Mouse (Mus musculus): ENCODE measurements around the gene Nhp2. TPM values are rescaled to one million over a fixed set of nuclear protein-coding genes. Genes with fewer than 3 reads are reported as not detected.

The Nhp2 gene
- polyA plus RNA-seq (2012; rRNA removed) = 34.3 and 41.2 TPM in 2 replicates

- peaks cover 2% of the 10 kb centered on the region; the same call in 1 of the 2 replicates for H3K4me1 ChIP-seq (ENCODE audit: control insufficient read depth, insufficient read depth, insufficient read length)
- H3K27me3 ChIP-seq (ENCODE audit: control insufficient read depth, insufficient read depth, low read length) = no peaks in the 10 kb centered on the region
- DNase-seq (ENCODE audit: low read depth in 1 of 2, low spot score in 2 of 2) = peak; percentile 81 to 89
- H3K4me3 ChIP-seq (ENCODE audit: extremely low read depth, insufficient read depth, insufficient read length) = peak within 1 kb of the TSS; percentile 87
- under 1% methylated on average over 51 of the region's 51 CpGs for WGBS
- H3K27ac ChIP-seq (ENCODE audit: insufficient read depth, low read length) = peak within 1 kb of the TSS; percentile 50; the same call in 1 of the 2 replicates
- H3K36me3 ChIP-seq (ENCODE audit: control insufficient read depth, insufficient read depth, low read length) = peaks cover 20% of the 10 kb centered on the region
- no peak for TF ChIP-seq CTCF (IDR thresholded peaks at IDR 0.05; ENCODE audit: extremely low read depth, insufficient read depth, insufficient read length, insufficient replicate concordance)
- no peak for TF ChIP-seq POLR2A (IDR thresholded peaks at IDR 0.05; ENCODE audit: low read depth, low read length)
Observed at GRCm38 (mm10) chr11:51619409-51620060, at the start of gene Nhp2. Gene Nhp2 (plus strand): TSS chr11:51619735.

- 87% methylated on average over 4 of the region's 4 CpGs for WGBS
- peaks cover 16% of the 10 kb centered on the region; the same call in 1 of the 2 replicates for H3K4me1 ChIP-seq (ENCODE audit: control insufficient read depth, insufficient read depth, insufficient read length)
- H3K36me3 ChIP-seq (ENCODE audit: control insufficient read depth, insufficient read depth, low read length) = no peaks in the 10 kb centered on the region
- TF ChIP-seq CTCF (IDR thresholded peaks at IDR 0.05; ENCODE audit: extremely low read depth, insufficient read depth, insufficient read length, insufficient replicate concordance) (no peak), POLR2A (IDR thresholded peaks at IDR 0.05; ENCODE audit: low read depth, low read length) (no peak)
- DNase-seq (ENCODE audit: low read depth in 1 of 2, low spot score in 2 of 2) = no peak
- no peak overlapping the region for H3K4me3 ChIP-seq (ENCODE audit: extremely low read depth, insufficient read depth, insufficient read length)
- no peak overlapping the region for H3K27ac ChIP-seq (ENCODE audit: insufficient read depth, low read length)
- no peaks in the 10 kb centered on the region for H3K27me3 ChIP-seq (ENCODE audit: control insufficient read depth, insufficient read depth, low read length)
Observed at GRCm38 (mm10) chr11:51576454-51576853, 43.1 kb upstream of the Nhp2 start.

GRCm38 (mm10) chr11:51577587-51577986, 41.9 kb upstream of the Nhp2 start:
- peak overlapping the region; percentile 69 for H3K27ac ChIP-seq (ENCODE audit: insufficient read depth, low read length)
- peak; percentile 62 to 68 for DNase-seq (ENCODE audit: low read depth in 1 of 2, low spot score in 2 of 2)
- WGBS = 21% methylated on average over 7 of the region's 7 CpGs
- no peaks in the 10 kb centered on the region for H3K27me3 ChIP-seq (ENCODE audit: control insufficient read depth, insufficient read depth, low read length)
- TF ChIP-seq CTCF (IDR thresholded peaks at IDR 0.05; ENCODE audit: extremely low read depth, insufficient read depth, insufficient read length, insufficient replicate concordance) = no peak
- TF ChIP-seq POLR2A (IDR thresholded peaks at IDR 0.05; ENCODE audit: low read depth, low read length) = no peak
- peaks cover 16% of the 10 kb centered on the region; the same call in 1 of the 2 replicates for H3K4me1 ChIP-seq (ENCODE audit: control insufficient read depth, insufficient read depth, insufficient read length)
- H3K36me3 ChIP-seq (ENCODE audit: control insufficient read depth, insufficient read depth, low read length) = no peaks in the 10 kb centered on the region
- peak overlapping the region; percentile 41 for H3K4me3 ChIP-seq (ENCODE audit: extremely low read depth, insufficient read depth, insufficient read length)

GRCm38 (mm10) chr11:51579024-51579423, 40.5 kb upstream of the Nhp2 start:
- 66% methylated on average over 4 of the region's 4 CpGs for WGBS
- Histone ChIP-seq H3K4me1 (ENCODE audit: control insufficient read depth, insufficient read depth, insufficient read length) (peaks cover 16% of the 10 kb centered on the region; the same call in 1 of the 2 replicates), H3K27ac (ENCODE audit: insufficient read depth, low read length) (no peak overlapping the region), H3K36me3 (ENCODE audit: control insufficient read depth, insufficient read depth, low read length) (no peaks in the 10 kb centered on the region), H3K27me3 (ENCODE audit: control insufficient read depth, insufficient read depth, low read length) (no peaks in the 10 kb centered on the region), H3K4me3 (ENCODE audit: extremely low read depth, insufficient read depth, insufficient read length) (no peak overlapping the region)
- DNase-seq (ENCODE audit: low read depth in 1 of 2, low spot score in 2 of 2) = no peak
- no peak for TF ChIP-seq CTCF (IDR thresholded peaks at IDR 0.05; ENCODE audit: extremely low read depth, insufficient read depth, insufficient read length, insufficient replicate concordance)
- TF ChIP-seq POLR2A (IDR thresholded peaks at IDR 0.05; ENCODE audit: low read depth, low read length) = no peak

- peak; percentile 53 to 77 for DNase-seq (ENCODE audit: low read depth in 1 of 2, low spot score in 2 of 2)
- no peak overlapping the region for H3K27ac ChIP-seq (ENCODE audit: insufficient read depth, low read length)
- H3K27me3 ChIP-seq (ENCODE audit: control insufficient read depth, insufficient read depth, low read length) = no peaks in the 10 kb centered on the region
- no peak overlapping the region for H3K4me3 ChIP-seq (ENCODE audit: extremely low read depth, insufficient read depth, insufficient read length)
- peaks cover 12% of the 10 kb centered on the region for H3K4me1 ChIP-seq (ENCODE audit: control insufficient read depth, insufficient read depth, insufficient read length)
- TF ChIP-seq POLR2A (IDR thresholded peaks at IDR 0.05; ENCODE audit: low read depth, low read length) (no peak), CTCF (IDR thresholded peaks at IDR 0.05; ENCODE audit: extremely low read depth, insufficient read depth, insufficient read length, insufficient replicate concordance) (peak; percentile 75; the same call in 1 of the 2 replicates)
- no peaks in the 10 kb centered on the region for H3K36me3 ChIP-seq (ENCODE audit: control insufficient read depth, insufficient read depth, low read length)
- WGBS = 35% methylated on average over 8 of the region's 8 CpGs
Observed at GRCm38 (mm10) chr11:51582713-51583112, 36.8 kb upstream of the Nhp2 start.

- WGBS = 10% methylated on average over 9 of the region's 9 CpGs
- H3K36me3 ChIP-seq (ENCODE audit: control insufficient read depth, insufficient read depth, low read length) = peaks cover 4% of the 10 kb centered on the region; the same call in 1 of the 2 replicates
- peak overlapping the region; percentile 76 for H3K4me3 ChIP-seq (ENCODE audit: extremely low read depth, insufficient read depth, insufficient read length)
- H3K4me1 ChIP-seq (ENCODE audit: control insufficient read depth, insufficient read depth, insufficient read length) = peaks cover 6% of the 10 kb centered on the region
- no peaks in the 10 kb centered on the region for H3K27me3 ChIP-seq (ENCODE audit: control insufficient read depth, insufficient read depth, low read length)
- TF ChIP-seq POLR2A (IDR thresholded peaks at IDR 0.05; ENCODE audit: low read depth, low read length) (no peak), CTCF (IDR thresholded peaks at IDR 0.05; ENCODE audit: extremely low read depth, insufficient read depth, insufficient read length, insufficient replicate concordance) (no peak)
- no peak for DNase-seq (ENCODE audit: low read depth in 1 of 2, low spot score in 2 of 2)
- H3K27ac ChIP-seq (ENCODE audit: insufficient read depth, low read length) = peak overlapping the region; percentile 96
Observed at GRCm38 (mm10) chr11:51584057-51584430, 35.5 kb upstream of the Nhp2 start.

All from spleen, adult 2 months (tissue).